Mouse (Mus musculus) testis, adult 2 months (tissue): ENCODE measurements around the gene Slc25a33. TPM values are rescaled to one million over a fixed set of nuclear protein-coding genes. Genes with fewer than 3 reads are reported as not detected.
"Not testable (repeated sequence)": the region's sequence is repeated elsewhere in the genome, so short reads cannot be mapped to it uniquely, and the experiment has no call there.

ENCODE experiments used
- H3K27ac ChIP-seq: fragments of 200-500 bp; 2 replicates; pipeline ENCODE4 v1.5.1; 2012; ENCODE audit warnings: low read depth, low read length; ENCODE audit not compliant: control insufficient read depth, insufficient read depth
- H3K27me3 ChIP-seq: fragments of 200-500 bp; 2 replicates; pipeline ENCODE4 v1.6.1; 2012; ENCODE audit warnings: mild to moderate bottlenecking, low read length, moderate library complexity; ENCODE audit not compliant: control insufficient read depth, insufficient read depth
- H3K36me3 ChIP-seq: fragments of 200-500 bp; 2 replicates; pipeline ENCODE4 v1.6.1; 2012; ENCODE audit warnings: mild to moderate bottlenecking, low read length; ENCODE audit not compliant: control insufficient read depth, insufficient read depth
- H3K4me1 ChIP-seq: fragments of 200-500 bp; 2 replicates; pipeline ENCODE4 v1.6.1; 2012; ENCODE audit warnings: low read length; ENCODE audit not compliant: control insufficient read depth, insufficient read depth
- H3K4me3 ChIP-seq: fragments of 200-500 bp; 2 replicates; pipeline ENCODE4 v1.5.1; 2012; ENCODE audit warnings: low read depth, mild to moderate bottlenecking, low read length, moderate library complexity, mixed read lengths; ENCODE audit not compliant: control insufficient read depth
- CTCF ChIP-seq: fragments of 200-500 bp; IDR thresholded peaks from 2 replicates; pipeline ENCODE4 v1.5.1; 2012; ENCODE audit warnings: low read depth, mild to moderate bottlenecking, inconsistent platforms, low read length, moderate library complexity; ENCODE audit not compliant: control insufficient read depth, insufficient read depth, insufficient replicate concordance
- POLR2A ChIP-seq: fragments of 200-500 bp; IDR thresholded peaks from 2 replicates; pipeline ENCODE4 v1.6.1; 2012; ENCODE audit warnings: low read depth, mild to moderate bottlenecking, inconsistent platforms, low read length, moderate library complexity; ENCODE audit not compliant: control insufficient read depth
- polyA plus RNA-seq: library from polyadenylated mRNA; depleted of rRNA; stranded (reverse); fragments of >200 nt; gene quantifications from 2 replicates; pipeline ENCODE4 v1.2.3, GENCODE M21; 2012

Gene Slc25a33
- polyA plus RNA-seq, 1 experiment: 56.3 TPM

- Histone ChIP-seq H3K27me3 (no peaks in the 10 kb centered on the region), H3K4me1 (peaks cover 10% of the 10 kb centered on the region), H3K27ac (peak overlapping the region; percentile 86), H3K36me3 (no peaks in the 10 kb centered on the region), H3K4me3 (peak overlapping the region; percentile 96)
- TF ChIP-seq CTCF (no peak), POLR2A (no peak)
These were observed 526 bp downstream of the Slc25a33 start for GRCm38 (mm10) chr4:149773408-149774093.

GRCm38 (mm10) chr4:149772394-149772793 is 1.7 kb downstream of the Slc25a33 start:
- Histone ChIP-seq H3K4me3 (no peak overlapping the region; the same call in 1 of the 2 replicates), H3K4me1 (peaks cover 10% of the 10 kb centered on the region), H3K36me3 (no peaks in the 10 kb centered on the region), H3K27ac (no peak overlapping the region), H3K27me3 (no peaks in the 10 kb centered on the region)
- TF ChIP-seq POLR2A: no peak
- no peak; the same call in 1 of the 2 replicates for TF ChIP-seq CTCF

- Histone ChIP-seq H3K4me3 (no peak overlapping the region), H3K36me3 (no peaks in the 10 kb centered on the region; the same call in 1 of the 2 replicates), H3K4me1 (no peaks in the 10 kb centered on the region), H3K27me3 (no peaks in the 10 kb centered on the region), H3K27ac (no peak overlapping the region)
- TF ChIP-seq CTCF: no peak
- no peak for TF ChIP-seq POLR2A
These were observed 8.9 kb downstream of the Slc25a33 start for GRCm38 (mm10) chr4:149765201-149765600.

GRCm38 (mm10) chr4:149763335-149763734 is 10.7 kb downstream of the Slc25a33 start:
- Histone ChIP-seq H3K4me3 (no peak overlapping the region), H3K27ac (no peak overlapping the region), H3K4me1 (no peaks in the 10 kb centered on the region), H3K36me3 (no peaks in the 10 kb centered on the region; the same call in 1 of the 2 replicates), H3K27me3 (no peaks in the 10 kb centered on the region)
- TF ChIP-seq POLR2A: no peak
- TF ChIP-seq CTCF: no peak

GRCm38 (mm10) chr4:149759517-149759916 is 14.6 kb downstream of the Slc25a33 start:
- no peak overlapping the region for H3K27ac ChIP-seq
- H3K36me3 ChIP-seq: no peaks in the 10 kb centered on the region; the same call in none of the 2 replicates
- H3K27me3 ChIP-seq: no peaks in the 10 kb centered on the region
- no peak overlapping the region for H3K4me3 ChIP-seq
- no peaks in the 10 kb centered on the region for H3K4me1 ChIP-seq
- TF ChIP-seq POLR2A: no peak
- TF ChIP-seq CTCF: no peak

- no peaks in the 10 kb centered on the region for H3K27me3 ChIP-seq
- TF ChIP-seq POLR2A (no peak), CTCF (no peak)
- no peak overlapping the region for H3K4me3 ChIP-seq
- no peak overlapping the region for H3K27ac ChIP-seq
- no peaks in the 10 kb centered on the region for H3K4me1 ChIP-seq
- no peaks in the 10 kb centered on the region; the same call in none of the 2 replicates for H3K36me3 ChIP-seq
These were observed 15.7 kb downstream of the Slc25a33 start for GRCm38 (mm10) chr4:149758423-149758822.

- H3K36me3 ChIP-seq, H3K27me3 ChIP-seq, H3K4me1 ChIP-seq, H3K4me3 ChIP-seq, H3K27ac ChIP-seq: not testable (repeated sequence)
These were observed 17.5 kb downstream of the Slc25a33 start for GRCm38 (mm10) chr4:149756546-149756945.

- H3K27me3 ChIP-seq: no peaks in the 10 kb centered on the region
- H3K4me1 ChIP-seq: no peaks in the 10 kb centered on the region
- TF ChIP-seq CTCF (no peak), POLR2A (no peak)
- peaks cover 1% of the 10 kb centered on the region for H3K36me3 ChIP-seq
- H3K27ac ChIP-seq: no peak overlapping the region
- no peak overlapping the region for H3K4me3 ChIP-seq
These were observed 21.2 kb downstream of the Slc25a33 start for GRCm38 (mm10) chr4:149752836-149753235.
